Mouse (Mus musculus): ENCODE data around the gene Bola2. TPM values are rescaled to one million over a fixed set of nuclear protein-coding genes. Genes with fewer than 3 reads are reported as not detected.

Gene Bola2
- polyA plus RNA-seq, 1 experiment from 2014 or later, result 164 TPM

GRCm38 (mm10) chr7:126663646-126664045 is 31.6 kb upstream of the Bola2 start:
- H3K4me3 ChIP-seq (ENCODE audit: low read depth, low read length), result no peak overlapping the region
- no peaks in the 10 kb centered on the region for H3K27me3 ChIP-seq (replicated peaks; ENCODE audit: control insufficient read depth, insufficient read depth, low read length)
- H3K4me2 ChIP-seq (ENCODE audit: low read length), result no peak overlapping the region
- no peak overlapping the region for H3K27ac ChIP-seq (ENCODE audit: low read depth, low read length)
- H3K36me3 ChIP-seq (ENCODE audit: control insufficient read depth, insufficient read depth, low read length), result peaks cover 44% of the 10 kb centered on the region
- H3K9me3 ChIP-seq (replicated peaks; ENCODE audit: control insufficient read depth, low read length), result no peaks in the 10 kb centered on the region
- no peak for ATAC-seq
- DNase-seq (ENCODE audit: low spot score), result no peak
- no peaks in the 10 kb centered on the region for H3K4me1 ChIP-seq (ENCODE audit: control insufficient read depth, insufficient read depth, low read length)
- WGBS, result 88% methylated on average over 8 of the region's 8 CpGs
- no peak overlapping the region for H3K9ac ChIP-seq (ENCODE audit: low read length)

GRCm38 (mm10) chr7:126665269-126665668 is 29.9 kb upstream of the Bola2 start:
- Histone ChIP-seq H3K9me3 (replicated peaks; ENCODE audit: control insufficient read depth, low read length) (no peaks in the 10 kb centered on the region), H3K27me3 (replicated peaks; ENCODE audit: control insufficient read depth, insufficient read depth, low read length) (no peaks in the 10 kb centered on the region), H3K9ac (ENCODE audit: low read length) (no peak overlapping the region), H3K4me3 (ENCODE audit: low read depth, low read length) (no peak overlapping the region), H3K27ac (ENCODE audit: low read depth, low read length) (no peak overlapping the region), H3K36me3 (ENCODE audit: control insufficient read depth, insufficient read depth, low read length) (peaks cover 44% of the 10 kb centered on the region), H3K4me2 (ENCODE audit: low read length) (no peak overlapping the region), H3K4me1 (ENCODE audit: control insufficient read depth, insufficient read depth, low read length) (no peaks in the 10 kb centered on the region)
- ATAC-seq (no peak), DNase-seq (ENCODE audit: low spot score) (no peak)
- 93% methylated on average over 3 of the region's 3 CpGs for WGBS

- H3K9ac ChIP-seq (ENCODE audit: low read length), result no peak overlapping the region
- H3K27me3 ChIP-seq (replicated peaks; ENCODE audit: control insufficient read depth, insufficient read depth, low read length), result no peaks in the 10 kb centered on the region
- no peak overlapping the region for H3K4me3 ChIP-seq (ENCODE audit: low read depth, low read length)
- ATAC-seq (no peak), DNase-seq (ENCODE audit: low spot score) (no peak)
- H3K27ac ChIP-seq (ENCODE audit: low read depth, low read length), result no peak overlapping the region
- H3K4me1 ChIP-seq (ENCODE audit: control insufficient read depth, insufficient read depth, low read length), result no peaks in the 10 kb centered on the region
- no peaks in the 10 kb centered on the region for H3K9me3 ChIP-seq (replicated peaks; ENCODE audit: control insufficient read depth, low read length)
- peaks cover 53% of the 10 kb centered on the region for H3K36me3 ChIP-seq (ENCODE audit: control insufficient read depth, insufficient read depth, low read length)
- no peak overlapping the region for H3K4me2 ChIP-seq (ENCODE audit: low read length)
- 88% methylated on average over 9 of the region's 9 CpGs for WGBS
These were observed 27.6 kb upstream of the Bola2 start for GRCm38 (mm10) chr7:126667495-126668090.

- no peak overlapping the region for H3K4me2 ChIP-seq (ENCODE audit: low read length)
- H3K9me3 ChIP-seq (replicated peaks; ENCODE audit: control insufficient read depth, low read length), result no peaks in the 10 kb centered on the region
- no peak overlapping the region for H3K4me3 ChIP-seq (ENCODE audit: low read depth, low read length)
- DNase-seq (ENCODE audit: low spot score) (peak; percentile 17), ATAC-seq (no peak)
- no peak overlapping the region for H3K9ac ChIP-seq (ENCODE audit: low read length)
- no peaks in the 10 kb centered on the region for H3K4me1 ChIP-seq (ENCODE audit: control insufficient read depth, insufficient read depth, low read length)
- no peaks in the 10 kb centered on the region for H3K27me3 ChIP-seq (replicated peaks; ENCODE audit: control insufficient read depth, insufficient read depth, low read length)
- H3K36me3 ChIP-seq (ENCODE audit: control insufficient read depth, insufficient read depth, low read length), result peaks cover 54% of the 10 kb centered on the region
- H3K27ac ChIP-seq (ENCODE audit: low read depth, low read length), result no peak overlapping the region
- WGBS, result 86% methylated on average over 5 of the region's 5 CpGs
These were observed 26.7 kb upstream of the Bola2 start for GRCm38 (mm10) chr7:126668452-126668851.

GRCm38 (mm10) chr7:126670152-126670551 is 25.0 kb upstream of the Bola2 start:
- no peak overlapping the region for H3K27ac ChIP-seq (ENCODE audit: low read depth, low read length)
- no peak overlapping the region for H3K4me3 ChIP-seq (ENCODE audit: low read depth, low read length)
- no peak for ATAC-seq
- H3K9me3 ChIP-seq (replicated peaks; ENCODE audit: control insufficient read depth, low read length), result no peaks in the 10 kb centered on the region
- H3K36me3 ChIP-seq (ENCODE audit: control insufficient read depth, insufficient read depth, low read length), result peaks cover 47% of the 10 kb centered on the region
- no peaks in the 10 kb centered on the region for H3K4me1 ChIP-seq (ENCODE audit: control insufficient read depth, insufficient read depth, low read length)
- 93% methylated on average over 3 of the region's 3 CpGs for WGBS
- H3K27me3 ChIP-seq (replicated peaks; ENCODE audit: control insufficient read depth, insufficient read depth, low read length), result no peaks in the 10 kb centered on the region
- H3K9ac ChIP-seq (ENCODE audit: low read length), result no peak overlapping the region
- no peak for DNase-seq (ENCODE audit: low spot score)
- H3K4me2 ChIP-seq (ENCODE audit: low read length), result no peak overlapping the region

GRCm38 (mm10) chr7:126672111-126672510 is 23.1 kb upstream of the Bola2 start:
- ATAC-seq, result no peak

GRCm38 (mm10) chr7:126675104-126675503 is 20.1 kb upstream of the Bola2 start:
- Histone ChIP-seq H3K4me3 (ENCODE audit: low read depth, low read length) (no peak overlapping the region), H3K9me3 (replicated peaks; ENCODE audit: control insufficient read depth, low read length) (no peaks in the 10 kb centered on the region), H3K27me3 (replicated peaks; ENCODE audit: control insufficient read depth, insufficient read depth, low read length) (no peaks in the 10 kb centered on the region), H3K27ac (ENCODE audit: low read depth, low read length) (no peak overlapping the region), H3K9ac (ENCODE audit: low read length) (no peak overlapping the region), H3K36me3 (ENCODE audit: control insufficient read depth, insufficient read depth, low read length) (peaks cover 32% of the 10 kb centered on the region), H3K4me2 (ENCODE audit: low read length) (no peak overlapping the region), H3K4me1 (ENCODE audit: control insufficient read depth, insufficient read depth, low read length) (no peaks in the 10 kb centered on the region)
- DNase-seq (ENCODE audit: low spot score), result no peak
- WGBS, result 97% methylated on average over 8 of the region's 8 CpGs
- ATAC-seq, result no peak

More at GRCm38 (mm10) chr7:126672111-126672510, 23.1 kb upstream of the Bola2 start:
- no peaks in the 10 kb centered on the region for H3K9me3 ChIP-seq (replicated peaks; ENCODE audit: control insufficient read depth, low read length)
- DNase-seq (ENCODE audit: low spot score), result no peak
- H3K4me1 ChIP-seq (ENCODE audit: control insufficient read depth, insufficient read depth, low read length), result no peaks in the 10 kb centered on the region
- no peak overlapping the region for H3K9ac ChIP-seq (ENCODE audit: low read length)
- H3K4me2 ChIP-seq (ENCODE audit: low read length), result no peak overlapping the region
- H3K27me3 ChIP-seq (replicated peaks; ENCODE audit: control insufficient read depth, insufficient read depth, low read length), result no peaks in the 10 kb centered on the region
- 94% methylated on average over 9 of the region's 9 CpGs for WGBS
- no peak overlapping the region for H3K4me3 ChIP-seq (ENCODE audit: low read depth, low read length)
- no peak overlapping the region for H3K27ac ChIP-seq (ENCODE audit: low read depth, low read length)
- peaks cover 32% of the 10 kb centered on the region for H3K36me3 ChIP-seq (ENCODE audit: control insufficient read depth, insufficient read depth, low read length)

- H3K36me3 ChIP-seq (ENCODE audit: control insufficient read depth, insufficient read depth, low read length), result peaks cover 28% of the 10 kb centered on the region
- H3K9ac ChIP-seq (ENCODE audit: low read length), result no peak within 1 kb of the TSS
- H3K4me1 ChIP-seq (ENCODE audit: control insufficient read depth, insufficient read depth, low read length), result no peaks in the 10 kb centered on the region
- H3K4me2 ChIP-seq (ENCODE audit: low read length), result no peak within 1 kb of the TSS
- H3K27ac ChIP-seq (ENCODE audit: low read depth, low read length), result no peak within 1 kb of the TSS
- 85% methylated on average over 1 of the region's 1 CpGs for WGBS
- ATAC-seq (no peak), DNase-seq (ENCODE audit: low spot score) (no peak)
- H3K4me3 ChIP-seq (ENCODE audit: low read depth, low read length), result no peak within 1 kb of the TSS
- no peaks in the 10 kb centered on the region for H3K27me3 ChIP-seq (replicated peaks; ENCODE audit: control insufficient read depth, insufficient read depth, low read length)
- no peaks in the 10 kb centered on the region for H3K9me3 ChIP-seq (replicated peaks; ENCODE audit: control insufficient read depth, low read length)
These were observed 19.0 kb upstream of the Bola2 start, which contains the start of gene Sult1a1 for GRCm38 (mm10) chr7:126676207-126676606. Gene Sult1a1, minus strand, starts transcription at chr7:126676432.

GRCm38 (mm10) chr7:126676631-126677220 is 18.5 kb upstream of the Bola2 start:
- Histone ChIP-seq H3K9ac (ENCODE audit: low read length) (no peak overlapping the region), H3K4me2 (ENCODE audit: low read length) (no peak overlapping the region), H3K27ac (ENCODE audit: low read depth, low read length) (no peak overlapping the region), H3K27me3 (replicated peaks; ENCODE audit: control insufficient read depth, insufficient read depth, low read length) (no peaks in the 10 kb centered on the region), H3K9me3 (replicated peaks; ENCODE audit: control insufficient read depth, low read length) (no peaks in the 10 kb centered on the region), H3K36me3 (ENCODE audit: control insufficient read depth, insufficient read depth, low read length) (peaks cover 23% of the 10 kb centered on the region), H3K4me3 (ENCODE audit: low read depth, low read length) (no peak overlapping the region), H3K4me1 (ENCODE audit: control insufficient read depth, insufficient read depth, low read length) (no peaks in the 10 kb centered on the region)
- ATAC-seq, result no peak
- no peak for DNase-seq (ENCODE audit: low spot score)
- 83% methylated on average over 4 of the region's 4 CpGs for WGBS
